ENCODE assay signal across 15 mouse cellular contexts in genomic region chr4:127639765-127640164, GRCm38 (mm10).
DNase-seq lines count a peak whose midpoint lies in the region; ATAC-seq and TF ChIP-seq lines count a peak whose summit lies in the region.
"Had no signal": no experiment of that assay in that cellular context is flagged by ENCODE, and none has a peak within 500 bp of the region (broad histone marks: within the 10 kb centered on the region; RNA-seq: fewer than 3 reads in every experiment).

No protein-coding gene starts in this region.

- no peak overlapping the region for H3K4me2 ChIP-seq in lung, embryonic 14.5 days
- H3K4me2 ChIP-seq in forebrain, postnatal 0 days (ENCODE audit: low read depth) = no peak overlapping the region
- H3K4me2 ChIP-seq in limb, embryonic 12.5 days = no peak overlapping the region
- no peak overlapping the region for H3K4me2 ChIP-seq in neural tube, embryonic 15.5 days

- no peak overlapping the region for H3K4me3 ChIP-seq in lung, embryonic 14.5 days (ENCODE audit: low read depth, low read length)
- H3K4me3 ChIP-seq in forebrain, postnatal 0 days (ENCODE audit: low read depth, low read length) = no peak overlapping the region
- no peak overlapping the region for H3K4me3 ChIP-seq in limb, embryonic 12.5 days (replicated peaks)
- H3K4me3 ChIP-seq in neural tube, embryonic 15.5 days (replicated peaks) = no peak overlapping the region

- H3K9ac ChIP-seq in lung, embryonic 14.5 days = no peak overlapping the region
- H3K9ac ChIP-seq in forebrain, postnatal 0 days = no peak overlapping the region
- H3K9ac ChIP-seq in limb, embryonic 12.5 days (replicated peaks) = no peak overlapping the region
- H3K9ac ChIP-seq in neural tube, embryonic 15.5 days (replicated peaks) = no peak overlapping the region

- no peaks in the 10 kb centered on the region for H3K9me3 ChIP-seq in lung, embryonic 14.5 days (ENCODE audit: low read depth, low read length)
- H3K9me3 ChIP-seq in forebrain, postnatal 0 days (ENCODE audit: low read length) = no peaks in the 10 kb centered on the region
- no peaks in the 10 kb centered on the region for H3K9me3 ChIP-seq in limb, embryonic 12.5 days
- no peaks in the 10 kb centered on the region for H3K9me3 ChIP-seq in neural tube, embryonic 15.5 days (replicated peaks)

- 85% methylated on average over 3 of the region's 3 CpGs for WGBS in lung, embryonic 14.5 days
- WGBS in forebrain, postnatal 0 days = 83% methylated on average over 3 of the region's 3 CpGs
- WGBS in limb, embryonic 12.5 days = 91% methylated on average over 3 of the region's 3 CpGs
- 90% methylated on average over 3 of the region's 3 CpGs for WGBS in neural tube, embryonic 15.5 days

- no peaks in the 10 kb centered on the region for H3K27me3 ChIP-seq in lung, embryonic 14.5 days (ENCODE audit: insufficient read depth, low read length)
- no peaks in the 10 kb centered on the region for H3K27me3 ChIP-seq in forebrain, postnatal 0 days (ENCODE audit: insufficient read depth, low read length)
- H3K27me3 ChIP-seq in limb, embryonic 12.5 days = no peaks in the 10 kb centered on the region; the same call in 1 of the 2 replicates
- H3K27me3 ChIP-seq in neural tube, embryonic 15.5 days (replicated peaks) = no peaks in the 10 kb centered on the region

- DNase-seq in lung, embryonic 14.5 days = no peak
- no peak for DNase-seq in lung, postnatal 10 days
- no peak for DNase-seq in forebrain, postnatal 0 days
- DNase-seq in urinary bladder, adult 18-20 months (ENCODE audit: low spot score in 2 of 2) = no peak
- no peak for DNase-seq in layer of hippocampus, adult 11-12 months (ENCODE audit: low spot score)
- DNase-seq in thymus, postnatal 4 days = no peak
- DNase-seq: cerebellum, adult 8-10 months; heart, adult 18-20 months; heart, postnatal 14 days; kidney, adult 18-20 months; kidney, postnatal 36 days; thymus, postnatal 14 days had no signal

- H3K4me1 ChIP-seq in lung, embryonic 14.5 days (ENCODE audit: insufficient read depth) = peaks cover 3% of the 10 kb centered on the region
- H3K4me1 ChIP-seq in forebrain, postnatal 0 days (ENCODE audit: insufficient read depth) = peaks cover 28% of the 10 kb centered on the region
- peaks cover 40% of the 10 kb centered on the region for H3K4me1 ChIP-seq in limb, embryonic 12.5 days (replicated peaks)
- peaks cover 32% of the 10 kb centered on the region for H3K4me1 ChIP-seq in neural tube, embryonic 15.5 days

- TF ChIP-seq CTCF in lung, embryonic 14.5 days (IDR thresholded peaks at IDR 0.05; ENCODE audit: low read depth) = no peak
- TF ChIP-seq CTCF in forebrain, postnatal 0 days (IDR thresholded peaks at IDR 0.05; ENCODE audit: low read depth) = no peak

- H3K36me3 ChIP-seq in lung, embryonic 14.5 days (ENCODE audit: insufficient read depth) = no peaks in the 10 kb centered on the region
- no peaks in the 10 kb centered on the region for H3K36me3 ChIP-seq in forebrain, postnatal 0 days (ENCODE audit: insufficient read depth)
- H3K36me3 ChIP-seq in limb, embryonic 12.5 days = no peaks in the 10 kb centered on the region
- no peaks in the 10 kb centered on the region for H3K36me3 ChIP-seq in neural tube, embryonic 15.5 days

- ATAC-seq in lung, embryonic 14.5 days (ENCODE audit: insufficient read depth) = peak; percentile 50; the same call in 1 of the 2 replicates
- ATAC-seq in forebrain, postnatal 0 days = peak; percentile 5; the same call in 1 of the 2 replicates
- 0 out of 2 replicates have a peak, but pooled peaks have one; percentile 27 for ATAC-seq in limb, embryonic 12.5 days (ENCODE audit: insufficient number of reproducible peaks, insufficient read depth, low FRiP score, low TSS enrichment, low read depth)
- 0 out of 2 replicates have a peak, but pooled peaks have one; percentile 8 for ATAC-seq in neural tube, embryonic 15.5 days (ENCODE audit: low FRiP score)
- ATAC-seq: lung, postnatal 0 days had no signal

- no peak overlapping the region for H3K27ac ChIP-seq in lung, embryonic 14.5 days (ENCODE audit: low read depth)
- no peak overlapping the region for H3K27ac ChIP-seq in forebrain, postnatal 0 days (ENCODE audit: low read depth, low read length)
- H3K27ac ChIP-seq in limb, embryonic 12.5 days = no peak overlapping the region
- no peak overlapping the region for H3K27ac ChIP-seq in neural tube, embryonic 15.5 days (replicated peaks)
